Mouse (Mus musculus) midbrain, embryonic 15.5 days (tissue): ENCODE data around the gene Stip1. TPM values are rescaled to one million over a fixed set of nuclear protein-coding genes. Genes with fewer than 3 reads are reported as not detected.
A peak's percentile ranks its signal among the peaks of the same experiment; 100 is the strongest.
"Not testable (repeated sequence)": the region's sequence is repeated elsewhere in the genome, so short reads cannot be mapped to it uniquely, and the experiment has no call there.

Source experiments
- ATAC-seq: fragments of 200-750 bp; cut with Nextera tagmentation; replicated peaks from 2 replicates; pipeline ENCODE4 v1.8.0; 2017; ENCODE audit warnings: moderate TSS enrichment
- H3K27ac ChIP-seq: fragments of 300-500 bp; sonication (generic); 2 replicates; pipeline ENCODE4 v1.5.1; 2015; ENCODE audit warnings: mild to moderate bottlenecking, inconsistent platforms
- H3K27me3 ChIP-seq: fragments of 300-500 bp; sonication (generic); replicated peaks from 2 replicates; pipeline ENCODE4 v1.6.1; 2015; ENCODE audit warnings: inconsistent platforms
- H3K36me3 ChIP-seq: fragments of 300-500 bp; sonication (generic); replicated peaks from 2 replicates; pipeline ENCODE4 v1.6.1; 2015; ENCODE audit warnings: inconsistent platforms
- H3K4me1 ChIP-seq: fragments of 300-500 bp; sonication (generic); 2 replicates; pipeline ENCODE4 v1.6.1; 2015; ENCODE audit warnings: inconsistent platforms
- H3K4me2 ChIP-seq: fragments of 300-500 bp; sonication (generic); 2 replicates; pipeline ENCODE4 v1.6.1; 2015; ENCODE audit warnings: inconsistent platforms, mild to moderate bottlenecking, moderate library complexity
- H3K4me3 ChIP-seq: fragments of 300-500 bp; sonication (generic); 2 replicates; pipeline ENCODE4 v1.5.1; 2015; ENCODE audit warnings: mild to moderate bottlenecking, inconsistent platforms
- H3K9ac ChIP-seq: fragments of 300-500 bp; sonication (generic); 2 replicates; pipeline ENCODE4 v1.6.1; 2015; ENCODE audit warnings: mild to moderate bottlenecking, inconsistent platforms
- H3K9me3 ChIP-seq: fragments of 300-500 bp; sonication (generic); 2 replicates; pipeline ENCODE4 v1.6.1; 2016; ENCODE audit warnings: inconsistent platforms
- WGBS: fragments of 180-500 bp; shearing (Covaris S2); methylation state at CpG from one replicate; pipeline ENCODE4 v1.1.7; 2015; ENCODE audit warnings: mixed read lengths; 5-methylcytosine and 5-hydroxymethylcytosine counted together
- polyA plus RNA-seq: library from polyadenylated mRNA; unstranded; fragments of >200 nt; fragmentation: Nextera tagmentation; extraction: Ambion mirVana; gene quantifications from 2 replicates; pipeline ENCODE4 v1.2.1, GENCODE M21; 2015

Gene Stip1
- polyA plus RNA-seq, 1 experiment from 2014 or later: 214 TPM

- Histone ChIP-seq H3K4me2 (no peak overlapping the region), H3K4me1 (peaks cover 37% of the 10 kb centered on the region), H3K27ac (no peak overlapping the region), H3K9ac (no peak overlapping the region), H3K4me3 (no peak overlapping the region), H3K9me3 (no peaks in the 10 kb centered on the region), H3K36me3 (0 out of 2 replicates have a peak, but pooled peaks cover 11% of the 10 kb centered on the region), H3K27me3 (no peaks in the 10 kb centered on the region)
- ATAC-seq: no peak
- WGBS: 82% methylated on average over 9 of the region's 9 CpGs
Observed at GRCm38 (mm10) chr19:6997721-6998290, 42.0 kb downstream of the Stip1 start.

GRCm38 (mm10) chr19:6996006-6996405, 43.8 kb downstream of the Stip1 start, which contains the start of the genes Nudt22 and Trpt1:
Gene Nudt22 (minus strand): TSS chr19:6996117.
Gene Trpt1 (plus strand): TSS chr19:6996131.
- no peaks in the 10 kb centered on the region for H3K27me3 ChIP-seq
- 0 out of 2 replicates have a peak, but pooled peaks cover 11% of the 10 kb centered on the region for H3K36me3 ChIP-seq
- peak; percentile 65 for ATAC-seq
- peaks cover 48% of the 10 kb centered on the region for H3K4me1 ChIP-seq
- H3K4me3 ChIP-seq: peak within 1 kb of the TSS; percentile 69
- no peaks in the 10 kb centered on the region for H3K9me3 ChIP-seq
- peak within 1 kb of the TSS; percentile 78 for H3K9ac ChIP-seq
- under 1% methylated on average over 24 of the region's 24 CpGs for WGBS
- peak within 1 kb of the TSS; percentile 78 for H3K27ac ChIP-seq
- H3K4me2 ChIP-seq: peak within 1 kb of the TSS; percentile 91

- peak overlapping the region; percentile 91 for H3K4me2 ChIP-seq
- H3K4me3 ChIP-seq: peak overlapping the region; percentile 69
- no peaks in the 10 kb centered on the region for H3K27me3 ChIP-seq
- H3K27ac ChIP-seq: no peak overlapping the region
- ATAC-seq: no peak
- H3K9ac ChIP-seq: peak overlapping the region; percentile 78
- H3K36me3 ChIP-seq: 0 out of 2 replicates have a peak, but pooled peaks cover 11% of the 10 kb centered on the region
- no peaks in the 10 kb centered on the region for H3K9me3 ChIP-seq
- peaks cover 48% of the 10 kb centered on the region for H3K4me1 ChIP-seq
- WGBS: 49% methylated on average over 21 of the region's 21 CpGs
Observed at GRCm38 (mm10) chr19:6995255-6995991, 44.3 kb downstream of the Stip1 start.

- no peak overlapping the region for H3K9ac ChIP-seq
- WGBS: 86% methylated on average over 8 of the region's 8 CpGs
- H3K9me3 ChIP-seq: no peaks in the 10 kb centered on the region
- no peak overlapping the region for H3K27ac ChIP-seq
- H3K4me1 ChIP-seq: peaks cover 48% of the 10 kb centered on the region
- no peak for ATAC-seq
- no peak overlapping the region for H3K4me3 ChIP-seq
- 0 out of 2 replicates have a peak, but pooled peaks cover 5% of the 10 kb centered on the region for H3K36me3 ChIP-seq
- H3K27me3 ChIP-seq: no peaks in the 10 kb centered on the region
- H3K4me2 ChIP-seq: no peak overlapping the region
Observed at GRCm38 (mm10) chr19:6994489-6994888, 45.3 kb downstream of the Stip1 start.

GRCm38 (mm10) chr19:6994002-6994401, 45.8 kb downstream of the Stip1 start:
- 0 out of 2 replicates have a peak, but pooled peaks cover under 1% of the 10 kb centered on the region for H3K36me3 ChIP-seq
- no peak overlapping the region for H3K27ac ChIP-seq
- H3K27me3 ChIP-seq: no peaks in the 10 kb centered on the region
- H3K4me2 ChIP-seq: no peak overlapping the region
- H3K4me1 ChIP-seq: peaks cover 48% of the 10 kb centered on the region
- H3K9ac ChIP-seq: no peak overlapping the region
- no peaks in the 10 kb centered on the region for H3K9me3 ChIP-seq
- no peak for ATAC-seq
- WGBS: 85% methylated on average over 8 of the region's 8 CpGs
- no peak overlapping the region for H3K4me3 ChIP-seq

GRCm38 (mm10) chr19:6993011-6993770, 46.6 kb downstream of the Stip1 start:
- peaks cover 50% of the 10 kb centered on the region for H3K4me1 ChIP-seq
- peak overlapping the region; percentile 34; the same call in 1 of the 2 replicates for H3K27ac ChIP-seq
- no peaks in the 10 kb centered on the region for H3K9me3 ChIP-seq
- H3K4me2 ChIP-seq: peak overlapping the region; percentile 88
- no peaks in the 10 kb centered on the region for H3K36me3 ChIP-seq
- peak overlapping the region; percentile 60 for H3K9ac ChIP-seq
- 0 out of 2 replicates have a peak, but pooled peaks have one; percentile 0 for ATAC-seq
- H3K4me3 ChIP-seq: peak overlapping the region; percentile 55
- H3K27me3 ChIP-seq: no peaks in the 10 kb centered on the region
- 64% methylated on average over 14 of the region's 14 CpGs for WGBS

GRCm38 (mm10) chr19:6992011-6992858, 47.5 kb downstream of the Stip1 start, which contains the start of gene Dnajc4:
Gene Dnajc4 (minus strand): TSS chr19:6992572.
- WGBS: under 1% methylated on average over 37 of the region's 37 CpGs
- Histone ChIP-seq H3K4me3 (peak within 1 kb of the TSS; percentile 55), H3K36me3 (no peaks in the 10 kb centered on the region), H3K9ac (peak within 1 kb of the TSS; percentile 60), H3K4me2 (peak within 1 kb of the TSS; percentile 88), H3K27ac (peak within 1 kb of the TSS; percentile 55), H3K4me1 (peaks cover 54% of the 10 kb centered on the region), H3K27me3 (no peaks in the 10 kb centered on the region), H3K9me3 (no peaks in the 10 kb centered on the region)
- peak; percentile 95 for ATAC-seq

- H3K9me3 ChIP-seq, H3K36me3 ChIP-seq, H3K4me2 ChIP-seq, H3K9ac ChIP-seq, H3K27me3 ChIP-seq, H3K27ac ChIP-seq, ATAC-seq, H3K4me3 ChIP-seq: not testable (repeated sequence)
- H3K4me1 ChIP-seq: peaks cover 52% of the 10 kb centered on the region
- 91% methylated on average over 6 of the region's 6 CpGs for WGBS
Observed at GRCm38 (mm10) chr19:6991166-6991565, 48.6 kb downstream of the Stip1 start.

- no peak overlapping the region for H3K9ac ChIP-seq
- WGBS: 90% methylated on average over 6 of the region's 6 CpGs
- H3K27me3 ChIP-seq: no peaks in the 10 kb centered on the region
- no peak overlapping the region for H3K27ac ChIP-seq
- ATAC-seq: no peak
- no peak overlapping the region for H3K4me2 ChIP-seq
- H3K4me3 ChIP-seq: no peak overlapping the region
- H3K36me3 ChIP-seq: no peaks in the 10 kb centered on the region
- H3K9me3 ChIP-seq: no peaks in the 10 kb centered on the region
- peaks cover 52% of the 10 kb centered on the region for H3K4me1 ChIP-seq
Observed at GRCm38 (mm10) chr19:6990712-6991111, 49.1 kb downstream of the Stip1 start.

GRCm38 (mm10) chr19:6989251-6989650, 50.5 kb downstream of the Stip1 start:
- Histone ChIP-seq H3K27me3 (no peaks in the 10 kb centered on the region), H3K4me2 (no peak overlapping the region), H3K9ac (no peak overlapping the region), H3K4me3 (no peak overlapping the region), H3K36me3 (no peaks in the 10 kb centered on the region), H3K27ac (no peak overlapping the region), H3K4me1 (peaks cover 38% of the 10 kb centered on the region), H3K9me3 (no peaks in the 10 kb centered on the region)
- 86% methylated on average over 8 of the region's 8 CpGs for WGBS
- ATAC-seq: no peak

GRCm38 (mm10) chr19:6987904-6988285, 51.9 kb downstream of the Stip1 start:
- Histone ChIP-seq H3K27ac (peak overlapping the region; percentile 79), H3K9ac (peak overlapping the region; percentile 79), H3K27me3 (no peaks in the 10 kb centered on the region), H3K4me2 (peak overlapping the region; percentile 88), H3K36me3 (no peaks in the 10 kb centered on the region), H3K4me1 (peaks cover 31% of the 10 kb centered on the region), H3K4me3 (peak overlapping the region; percentile 68), H3K9me3 (no peaks in the 10 kb centered on the region)
- no peak for ATAC-seq
- WGBS: 1% methylated on average over 8 of the region's 8 CpGs
